Mouse (Mus musculus): ENCODE results near the gene Luzp4. TPM values are rescaled to one million over a fixed set of nuclear protein-coding genes. Genes with fewer than 3 reads are reported as not detected.

Luzp4 gene
- not detected for polyA plus RNA-seq (2014; fragmentation: Illumina TruSeq; extraction: RNeasy Lipid Tissue Mini Kit (QIAGEN cat#74804); ENCODE audit: low read depth, low replicate concordance)

GRCm38 (mm10) chrX:148857340-148857739 lies at the start of gene Luzp4:
Luzp4 (plus strand) TSS chrX:148857640.

Other genes with a start within 250 kb of the Luzp4 start
- gene Gm8334, start 242.5 kb upstream of the Luzp4 start, polyA plus RNA-seq (2014; fragmentation: Illumina TruSeq; extraction: RNeasy Lipid Tissue Mini Kit (QIAGEN cat#74804); ENCODE audit: low read depth, low replicate concordance): not detected
- gene Gm15127, start 194.0 kb upstream of the Luzp4 start, polyA plus RNA-seq (2014; fragmentation: Illumina TruSeq; extraction: RNeasy Lipid Tissue Mini Kit (QIAGEN cat#74804); ENCODE audit: low read depth, low replicate concordance): not detected
- not detected for gene Ott, start 216.6 kb downstream of the Luzp4 start, polyA plus RNA-seq (2014; fragmentation: Illumina TruSeq; extraction: RNeasy Lipid Tissue Mini Kit (QIAGEN cat#74804); ENCODE audit: low read depth, low replicate concordance)